Mouse (Mus musculus) stomach, embryonic 14.5 days (tissue): ENCODE measurements at regions not wholly inside any gene's neighbourhood (a gene's known extent, or its start where the extent isn't known, plus 50 kb on each side); places are given as distances from the start of the nearest gene placed in this dataset.

Experiments
- ATAC-seq: fragments of 200-750 bp; cut with Nextera tagmentation; 2 replicates; pipeline ENCODE4 v1.8.0; 2017; ENCODE audit warnings: low read depth, moderate TSS enrichment; ENCODE audit not compliant: insufficient number of reproducible peaks, insufficient read depth, low FRiP score
- H3K27ac ChIP-seq: fragments of 300-500 bp; sonication (generic); 2 replicates; pipeline ENCODE4 v1.5.1; 2014; ENCODE audit warnings: mild to moderate bottlenecking, low read length, moderate library complexity, mixed read lengths
- H3K27me3 ChIP-seq: fragments of 300-500 bp; sonication (generic); 2 replicates; pipeline ENCODE4 v1.6.1; 2014; ENCODE audit warnings: low read length, control low read depth, mixed read lengths; ENCODE audit not compliant: control insufficient read depth, insufficient read depth
- H3K36me3 ChIP-seq: fragments of 300-500 bp; sonication (generic); 2 replicates; pipeline ENCODE4 v1.6.1; 2014; ENCODE audit warnings: mild to moderate bottlenecking, control low read depth, low read length, moderate library complexity, mixed read lengths; ENCODE audit not compliant: control insufficient read depth, insufficient read depth
- H3K4me1 ChIP-seq: fragments of 300-500 bp; sonication (generic); 2 replicates; pipeline ENCODE4 v1.6.1; 2014; ENCODE audit warnings: low read length, control low read depth, mixed read lengths; ENCODE audit not compliant: control insufficient read depth, insufficient read depth
- H3K4me2 ChIP-seq: fragments of 300-500 bp; sonication (generic); replicated peaks from 2 replicates; pipeline ENCODE4 v1.6.1; 2014; ENCODE audit warnings: low read depth, low read length, control low read depth
- H3K4me3 ChIP-seq: fragments of 300-500 bp; sonication (generic); 2 replicates; pipeline ENCODE4 v1.5.1; 2014; ENCODE audit warnings: low read depth, low read length, control low read depth
- H3K9ac ChIP-seq: fragments of 300-500 bp; sonication (generic); replicated peaks from 2 replicates; pipeline ENCODE4 v1.6.1; 2014; ENCODE audit warnings: low read depth, mild to moderate bottlenecking, control low read depth, low read length, moderate library complexity, mixed read lengths
- H3K9me3 ChIP-seq: fragments of 300-500 bp; sonication (generic); 2 replicates; pipeline ENCODE4 v1.6.1; 2016; ENCODE audit warnings: low read depth, low read length, control low read depth; ENCODE audit not compliant: control insufficient read depth
- WGBS: fragments of 180-500 bp; shearing (Covaris S2); extraction: QIAGEN DNeasy Blood & Tissue Kit; methylation state at CpG from one replicate; pipeline ENCODE4 v1.1.7; 2014; 5-methylcytosine and 5-hydroxymethylcytosine counted together

DNA sequence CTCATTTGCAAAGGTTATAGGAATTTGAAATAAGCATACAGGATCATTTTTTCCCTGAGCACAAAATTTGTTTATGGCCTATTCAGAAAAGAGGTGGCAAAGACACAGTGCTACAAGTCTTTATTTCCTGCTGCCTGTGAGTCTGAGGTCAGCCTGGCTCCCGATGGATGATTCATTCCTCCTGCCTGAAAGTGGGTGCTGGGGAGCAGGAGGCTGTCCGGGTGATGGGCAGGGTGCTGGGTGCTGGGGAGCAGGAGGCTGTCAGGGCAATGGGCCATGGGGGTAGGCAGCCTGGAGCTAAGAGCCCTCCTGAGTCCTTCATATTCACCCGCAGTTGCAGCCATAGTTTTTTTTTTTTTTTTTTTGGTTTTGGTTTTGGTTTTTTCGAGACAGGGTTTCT, 67.1 kb upstream of the Tbca start:
- Histone ChIP-seq H3K9me3 (no peaks in the 10 kb centered on the region), H3K27me3 (no peaks in the 10 kb centered on the region), H3K4me2 (no peak overlapping the region), H3K9ac (no peak overlapping the region), H3K4me1 (no peaks in the 10 kb centered on the region), H3K4me3 (no peak overlapping the region), H3K36me3 (no peaks in the 10 kb centered on the region), H3K27ac (no peak overlapping the region)
- no peak for ATAC-seq
- WGBS = 65% methylated on average over 3 of the region's 4 CpGs
